Mouse (Mus musculus) kidney, adult 2 months (tissue): Measurements from ENCODE around the gene Nlgn2.
A peak's percentile ranks its signal among the peaks of the same experiment; 100 is the strongest.

Experiments
- CTCF ChIP-seq: fragments of 200-500 bp; conservative IDR thresholded peaks from 2 replicates; pipeline ENCODE4 v1.5.1; 2011; ENCODE audit warnings: low read depth, mild to moderate bottlenecking, control low read depth, low read length, moderate library complexity, mixed read lengths; ENCODE audit not compliant: insufficient read depth, insufficient read length
- POLR2A ChIP-seq: fragments of 200-500 bp; IDR thresholded peaks from one replicate; pipeline ENCODE4 v1.6.1; 2011; ENCODE audit warnings: low read depth, low read length, control low read depth

GRCm38 (mm10) chr11:69837952-69838713 lies 549 bp upstream of the Nlgn2 start, which contains the start of gene Tmem256:
- TF ChIP-seq CTCF, result no peak
- peak; percentile 66 for TF ChIP-seq POLR2A
